Mouse (Mus musculus) gastrocnemius, adult 8-10 months (tissue): ENCODE measurements around the gene Rxrb. TPM values are rescaled to one million over a fixed set of nuclear protein-coding genes. Genes with fewer than 3 reads are reported as not detected.

Experiments
- DNase-seq, 2 experiments: peaks; one replicate each; pipeline ENCODE4 v3.0.0; 2022; ENCODE audit warnings: low spot score in 2 of 2
- total RNA-seq, 4 experiments: library from RNA; stranded (reverse); gene quantifications; 2 replicates each; pipeline ENCODE4 v1.2.4; 2022

Gene Rxrb
- total RNA-seq, 4 experiments from 2014 or later: 36.8 to 39.3 (median 38.8) TPM

DNA sequence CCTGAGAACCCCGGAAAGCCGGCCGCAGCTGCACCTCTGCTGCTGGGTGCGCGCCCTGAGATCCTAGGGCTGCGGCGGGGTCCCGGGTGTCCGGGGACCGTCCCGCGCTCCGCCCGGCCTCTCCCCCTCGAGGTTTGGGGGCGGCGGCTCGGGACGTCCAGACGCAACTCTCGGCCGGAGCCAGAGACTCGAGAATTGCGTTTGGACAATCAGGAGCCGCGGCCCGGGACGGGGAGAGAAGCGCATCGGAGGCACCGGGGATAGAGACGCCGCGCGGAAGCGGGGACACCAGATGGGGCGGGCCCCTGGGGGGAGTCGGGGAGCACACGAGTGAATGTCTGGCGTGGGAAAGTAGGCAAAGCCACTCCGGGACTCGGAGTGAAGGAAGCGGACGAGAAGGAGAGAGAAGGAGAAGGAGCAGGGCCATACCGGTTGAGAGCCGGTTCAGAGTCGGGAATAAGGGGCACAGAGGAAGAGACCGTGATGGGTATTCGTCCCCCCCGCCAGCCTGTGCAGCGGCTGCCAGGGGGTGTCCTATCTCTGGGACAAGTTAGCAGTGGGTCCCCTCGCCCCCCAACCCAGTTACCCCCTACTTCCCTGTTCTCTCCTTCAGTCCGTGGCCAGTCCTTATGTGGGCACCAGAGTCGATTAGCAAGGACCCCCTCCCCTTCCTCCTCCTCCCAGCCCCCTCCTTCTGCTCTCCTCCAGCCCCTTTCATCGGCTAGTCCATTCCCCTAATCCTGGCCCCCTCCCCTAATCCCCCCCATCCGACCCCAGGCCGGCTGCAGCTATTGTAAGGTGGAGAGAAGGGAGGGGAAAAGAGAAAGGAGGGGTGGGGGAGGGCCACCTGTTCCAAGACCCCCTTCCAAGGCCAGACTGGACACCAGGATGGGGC lies 6.5 kb upstream of the Rxrb start:
- no peak for DNase-seq

DNA sequence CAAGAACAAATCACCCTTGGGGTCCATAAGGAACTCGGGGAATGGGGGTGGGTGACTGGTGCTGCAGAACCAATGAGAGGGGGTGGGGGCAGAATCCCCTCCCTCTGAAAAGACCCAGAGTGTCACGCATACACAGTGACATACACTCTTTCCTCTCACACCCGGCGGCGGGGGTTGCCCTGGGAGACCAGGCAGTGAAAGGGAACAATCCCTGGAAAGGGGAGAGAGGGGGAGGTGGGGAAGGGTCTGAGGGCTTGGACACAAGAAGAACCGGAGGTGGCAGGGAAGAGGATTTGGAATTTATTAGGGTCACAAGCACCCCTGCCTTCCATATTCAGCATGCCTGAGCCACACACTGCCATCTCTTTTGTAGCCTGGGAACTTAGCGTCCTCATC lies 5.9 kb upstream of the Rxrb start:
- DNase-seq: no peak

DNA sequence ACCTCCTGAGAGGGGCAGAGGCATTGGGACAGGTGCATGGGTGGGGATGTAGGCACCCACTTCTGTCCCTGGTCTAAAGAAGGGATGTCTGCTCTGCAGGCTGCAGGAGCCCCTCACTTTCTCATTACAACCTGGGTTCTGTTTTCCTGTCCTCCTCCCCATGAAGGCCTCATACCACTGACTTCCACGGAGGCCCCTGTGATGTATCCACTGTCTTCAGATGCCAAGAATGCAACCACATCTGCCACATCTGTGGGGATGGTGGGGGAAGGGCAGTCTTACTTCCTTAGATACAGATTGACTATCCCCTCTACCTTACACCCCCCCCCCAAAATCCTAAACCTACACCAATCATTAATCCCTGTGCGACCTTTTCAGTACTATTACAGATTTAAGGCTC lies 5.4 kb upstream of the Rxrb start:
- no peak for DNase-seq

DNA sequence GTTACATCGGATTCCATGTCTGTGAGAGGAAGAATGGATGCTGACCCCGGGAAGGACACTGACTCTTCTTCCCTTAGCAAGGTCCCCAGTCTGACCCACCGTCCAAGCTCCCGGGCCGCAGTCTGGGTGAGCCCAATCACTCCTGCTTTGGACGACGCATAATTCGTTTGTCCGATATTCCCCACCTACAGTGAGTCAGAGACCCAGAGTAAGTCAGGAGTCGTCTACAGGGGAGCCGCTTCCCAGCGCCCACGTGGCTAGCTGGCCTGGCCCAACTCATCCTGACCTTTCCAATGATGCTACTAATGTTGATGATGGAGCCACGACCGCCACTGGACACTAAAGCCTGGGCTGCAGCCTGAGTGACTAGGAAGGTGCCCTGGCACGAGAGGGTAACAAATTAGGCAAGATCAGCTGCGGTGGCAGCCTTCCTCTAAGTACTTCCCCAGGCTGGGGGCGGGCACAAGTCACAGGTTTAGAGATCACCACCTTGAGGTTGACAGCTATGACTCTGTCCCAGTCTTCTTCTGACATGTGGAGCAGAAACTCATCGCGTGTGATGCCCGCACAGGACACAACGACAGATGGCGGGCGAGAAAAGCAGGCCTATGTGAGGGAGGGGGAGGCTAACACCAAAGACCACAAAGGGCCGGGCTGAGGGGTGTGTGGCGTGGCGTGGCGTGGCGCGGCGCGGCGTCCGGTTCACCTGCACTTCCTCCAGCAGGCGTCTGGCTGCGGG lies 4.5 kb upstream of the Rxrb start:
- DNase-seq: no peak

DNA sequence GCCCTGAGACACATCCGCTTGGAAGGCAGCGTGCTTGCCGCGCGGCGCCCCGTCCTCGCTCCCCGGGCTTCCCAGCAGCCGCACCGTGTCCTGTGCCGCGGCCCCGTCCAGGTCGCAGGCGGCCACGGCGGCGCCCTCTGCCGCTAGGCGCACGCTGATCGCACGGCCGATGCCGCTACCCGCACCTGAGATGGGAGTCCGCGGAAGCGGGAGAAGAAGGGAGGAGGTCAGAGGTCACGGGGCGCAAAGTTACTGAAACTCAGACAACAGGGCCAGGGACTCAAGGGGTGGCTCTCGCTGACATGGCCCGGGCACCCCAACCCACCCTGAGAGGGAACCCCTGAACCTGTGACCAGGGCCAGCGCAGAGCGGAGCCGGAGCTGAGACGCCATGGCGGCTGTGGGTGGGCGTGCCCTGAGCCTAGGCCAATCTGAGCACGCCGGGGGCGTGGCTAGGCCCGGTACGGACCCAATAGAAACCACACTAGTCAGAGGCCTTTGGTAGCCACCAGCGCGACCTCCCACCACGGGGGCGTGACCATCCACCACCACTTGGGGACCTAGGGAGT lies 3.9 kb upstream of the Rxrb start, which contains the start of gene H2-Ke6:
H2-Ke6 (minus strand) TSS at position 405 of the 568 bp plus-strand sequence.
- DNase-seq: peak; percentile 92 to 93

DNA sequence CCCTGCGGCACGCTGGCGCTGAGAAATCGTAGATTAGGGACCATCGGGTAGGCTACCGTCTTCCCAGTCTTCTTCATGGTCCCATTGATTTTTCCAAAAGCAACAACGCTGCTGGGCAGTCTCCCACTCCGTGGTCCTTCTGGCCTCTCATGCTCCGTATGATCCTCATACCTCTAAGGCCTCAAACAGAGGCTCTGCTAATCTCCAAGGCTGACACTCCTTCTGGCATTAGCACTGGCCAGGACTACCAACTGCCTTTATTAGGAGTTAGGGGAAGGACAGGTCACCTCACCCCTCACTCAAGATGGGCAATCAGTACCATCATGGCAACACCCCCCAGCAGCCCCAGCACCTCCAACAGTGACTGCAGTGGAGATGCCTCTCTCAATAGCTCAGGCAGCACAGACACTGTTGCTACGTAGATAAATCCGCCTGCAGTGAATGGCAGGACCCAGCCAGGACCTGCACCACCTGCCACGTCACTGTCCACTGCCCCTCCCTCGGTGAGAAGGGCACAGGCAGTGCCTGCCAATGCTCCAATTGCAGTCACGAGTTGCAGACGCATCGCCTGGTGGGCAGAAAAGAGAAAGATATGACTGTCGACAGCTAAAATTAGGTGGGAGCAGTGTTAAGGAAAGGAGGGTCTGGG lies 3.0 kb upstream of the Rxrb start:
- DNase-seq: no peak

DNA sequence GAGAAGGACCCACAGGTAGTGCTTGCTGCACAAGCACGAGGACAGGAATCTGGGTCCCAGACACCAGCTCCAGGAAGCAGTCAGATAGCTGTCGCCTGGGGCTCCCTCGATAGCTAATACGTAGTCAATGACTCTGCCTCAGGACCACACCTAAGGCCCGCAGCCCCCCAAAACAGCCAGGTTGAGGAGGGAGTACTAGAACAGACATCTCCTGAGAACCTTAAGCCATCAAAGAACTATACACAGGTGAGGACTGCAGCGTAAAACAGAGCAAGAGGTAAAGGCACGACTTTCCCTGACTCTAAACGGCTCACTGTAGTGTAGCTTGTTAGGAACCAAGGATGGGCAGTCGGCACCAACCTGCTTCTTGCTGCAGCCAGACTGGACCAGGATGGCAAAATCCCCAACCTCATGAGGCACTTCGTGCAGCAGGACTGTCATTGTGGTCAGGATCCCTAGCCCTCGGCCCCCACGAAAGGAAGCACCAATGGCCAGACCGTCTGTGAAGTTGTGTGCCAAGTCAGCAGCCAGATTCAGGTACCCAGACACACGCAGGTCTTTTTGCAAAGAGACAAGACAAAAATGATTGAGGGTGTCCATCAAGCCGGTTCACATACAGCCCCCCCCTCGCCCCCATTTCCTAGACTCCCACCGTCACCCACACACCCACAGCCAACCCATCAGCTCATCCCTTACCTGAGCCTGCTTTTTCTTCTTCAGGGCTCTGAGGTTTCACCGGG lies 2.3 kb upstream of the Rxrb start:
- DNase-seq: no peak

DNA sequence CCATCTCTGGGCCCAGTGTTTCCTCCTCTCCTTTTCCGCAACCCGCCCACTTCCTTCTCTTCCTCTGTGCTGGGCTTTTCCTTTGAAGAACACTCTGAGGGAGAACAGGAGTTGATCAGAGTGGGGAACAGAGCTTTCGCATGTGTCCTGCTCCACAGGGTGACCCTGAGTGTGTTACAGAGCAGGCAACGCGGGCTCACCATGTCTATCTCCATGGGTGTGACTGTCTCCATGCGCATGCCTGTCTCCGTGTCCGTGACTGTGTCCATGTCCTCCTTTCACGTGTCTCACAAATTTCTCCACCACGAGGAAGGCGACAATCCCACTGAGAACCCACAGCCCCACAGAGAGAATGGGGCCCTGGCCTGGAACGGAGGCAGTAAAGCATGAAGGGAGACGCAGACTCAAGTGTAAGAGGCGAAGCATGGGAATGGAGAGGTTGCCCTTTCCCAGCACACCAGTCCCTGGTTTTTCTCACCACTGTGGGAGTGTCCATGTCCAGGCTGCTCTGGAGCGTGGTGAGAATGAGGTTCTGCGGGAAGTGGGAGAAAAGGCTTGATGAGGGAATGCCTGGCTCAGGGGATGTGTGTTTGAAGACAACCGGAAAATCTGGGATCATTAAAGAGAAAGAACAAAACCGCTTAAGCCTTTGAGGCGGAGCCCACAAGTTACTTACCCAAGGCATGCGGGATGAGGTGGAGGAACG lies 1.6 kb upstream of the Rxrb start:
- no peak for DNase-seq

DNA sequence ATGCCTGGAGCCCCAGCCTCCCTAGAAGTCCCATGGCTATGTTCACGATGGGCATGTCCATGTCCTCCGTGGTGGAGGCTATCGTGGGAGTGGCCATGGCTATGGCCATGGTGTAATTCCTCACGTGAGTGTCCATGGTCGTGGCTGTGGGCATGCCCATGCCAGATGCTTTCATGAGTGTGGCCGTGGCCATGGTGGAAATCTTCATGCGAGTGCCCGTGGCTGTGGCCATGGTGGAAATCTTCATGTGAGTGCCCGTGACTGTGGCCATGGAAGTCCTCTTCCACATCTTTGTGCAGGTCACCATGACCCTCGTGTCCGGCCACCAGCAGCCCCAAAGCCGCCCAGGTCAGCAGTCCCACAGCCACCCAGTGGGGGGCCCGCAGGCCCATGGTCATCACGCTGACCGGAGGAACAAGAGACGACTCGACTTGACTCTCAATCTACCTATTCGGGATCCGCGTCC lies 718 bp upstream of the Rxrb start:
- no peak for DNase-seq

DNA sequence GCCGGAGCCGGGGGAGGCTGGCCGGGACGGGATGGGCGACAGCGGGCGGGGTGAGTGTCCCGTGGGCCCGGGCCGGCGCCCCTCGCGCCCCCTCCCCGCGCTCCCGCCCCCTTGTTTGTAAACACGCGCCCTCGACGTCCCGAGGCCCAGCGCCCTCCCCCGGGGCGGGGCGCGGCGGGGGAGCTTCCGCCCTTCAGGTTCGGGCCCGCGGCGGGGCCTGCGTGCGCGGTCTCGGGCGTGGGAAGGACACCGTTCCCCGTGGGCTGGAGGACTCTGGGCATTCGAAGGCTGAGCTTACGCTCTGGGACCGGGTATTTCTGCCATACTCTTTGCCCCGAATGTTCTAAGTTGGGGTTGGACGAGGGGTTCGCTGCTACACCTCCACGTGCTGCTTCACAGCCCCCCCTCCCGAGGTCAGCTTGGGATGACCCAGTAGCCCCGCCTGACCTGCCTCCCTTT lies 591 bp downstream of the Rxrb start:
- DNase-seq: peak in 1 of 2 experiments; percentile 64

DNA sequence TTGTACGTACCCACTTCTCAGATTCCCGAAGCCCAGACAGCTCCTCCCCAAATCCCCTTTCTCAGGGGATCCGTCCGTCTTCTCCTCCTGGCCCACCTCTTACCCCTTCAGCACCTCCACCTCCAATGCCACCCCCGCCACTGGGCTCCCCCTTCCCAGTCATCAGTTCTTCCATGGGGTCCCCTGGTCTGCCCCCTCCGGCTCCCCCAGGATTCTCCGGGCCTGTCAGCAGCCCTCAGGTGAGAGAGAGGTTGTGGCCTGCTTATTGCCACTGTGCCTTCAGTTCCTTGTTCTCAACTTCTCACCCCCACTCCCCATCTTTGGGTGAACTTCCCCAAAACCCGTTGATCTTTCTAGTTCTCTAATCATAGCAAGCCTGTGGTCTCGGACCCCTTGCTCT lies 1.2 kb downstream of the Rxrb start:
- DNase-seq: no peak

DNA sequence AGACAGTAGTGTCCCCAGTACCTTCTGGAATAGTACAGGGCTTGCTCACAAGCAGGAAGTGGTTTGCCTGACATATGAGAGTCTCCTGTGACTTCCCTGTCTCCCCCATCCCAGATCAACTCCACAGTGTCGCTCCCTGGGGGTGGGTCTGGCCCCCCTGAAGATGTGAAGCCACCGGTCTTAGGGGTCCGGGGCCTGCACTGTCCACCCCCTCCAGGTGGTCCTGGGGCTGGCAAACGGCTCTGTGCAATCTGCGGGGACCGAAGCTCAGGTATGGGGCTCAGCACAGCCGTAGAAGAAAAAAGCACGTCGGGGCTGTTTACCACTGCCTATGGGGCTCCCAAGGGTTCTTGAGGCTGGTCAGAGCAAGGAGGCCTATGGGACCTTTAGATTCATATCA lies 1.8 kb downstream of the Rxrb start:
- DNase-seq: no peak

DNA sequence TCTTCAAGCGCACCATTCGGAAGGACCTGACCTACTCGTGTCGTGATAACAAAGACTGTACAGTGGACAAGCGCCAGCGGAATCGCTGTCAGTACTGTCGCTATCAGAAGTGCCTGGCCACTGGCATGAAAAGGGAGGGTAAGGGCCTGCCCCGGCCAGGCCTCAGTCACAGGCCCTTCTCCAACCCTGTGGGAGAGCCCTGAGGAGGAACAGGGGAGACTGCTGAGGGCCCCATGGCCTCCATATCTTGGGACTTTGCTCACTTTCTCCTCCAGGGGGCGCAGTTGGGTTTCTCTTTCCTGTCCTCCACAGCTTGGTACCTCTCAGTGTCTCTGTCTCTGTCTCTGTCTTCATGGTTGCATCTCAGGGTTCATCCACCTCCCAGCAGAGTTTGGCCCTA lies 2.5 kb downstream of the Rxrb start:
- peak in 1 of 2 experiments; percentile 49 for DNase-seq

DNA sequence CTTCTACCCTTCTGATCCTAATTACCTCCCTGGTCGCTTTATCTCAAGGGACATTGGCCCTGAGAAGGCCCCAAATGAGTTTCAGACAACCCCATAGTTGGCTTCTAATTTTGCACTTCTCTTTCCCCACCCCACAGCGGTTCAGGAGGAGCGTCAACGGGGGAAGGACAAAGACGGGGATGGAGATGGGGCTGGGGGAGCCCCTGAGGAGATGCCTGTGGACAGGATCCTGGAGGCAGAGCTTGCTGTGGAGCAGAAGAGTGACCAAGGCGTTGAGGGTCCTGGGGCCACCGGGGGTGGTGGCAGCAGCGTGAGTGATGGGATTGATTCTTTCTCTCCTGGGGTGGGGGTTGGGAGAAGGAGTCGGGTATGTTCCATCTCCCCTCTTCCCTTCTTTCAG lies 3.9 kb downstream of the Rxrb start:
- no peak for DNase-seq

DNA sequence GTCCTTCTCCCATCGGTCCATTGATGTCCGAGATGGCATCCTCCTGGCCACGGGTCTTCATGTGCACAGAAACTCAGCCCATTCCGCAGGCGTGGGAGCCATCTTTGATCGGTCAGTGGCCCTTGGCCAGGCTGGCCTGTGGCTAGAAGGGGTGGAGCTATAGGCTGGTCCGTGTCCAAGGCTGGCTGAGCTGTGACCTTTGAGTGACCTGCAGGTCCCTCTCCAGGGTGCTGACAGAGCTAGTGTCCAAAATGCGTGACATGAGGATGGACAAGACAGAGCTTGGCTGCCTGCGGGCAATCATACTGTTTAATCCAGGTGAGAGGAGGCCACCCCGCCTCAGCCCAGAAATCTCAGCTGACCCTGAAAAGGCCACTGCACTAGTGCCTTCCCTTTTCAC lies 5.0 kb downstream of the Rxrb start:
- no peak for DNase-seq

DNA sequence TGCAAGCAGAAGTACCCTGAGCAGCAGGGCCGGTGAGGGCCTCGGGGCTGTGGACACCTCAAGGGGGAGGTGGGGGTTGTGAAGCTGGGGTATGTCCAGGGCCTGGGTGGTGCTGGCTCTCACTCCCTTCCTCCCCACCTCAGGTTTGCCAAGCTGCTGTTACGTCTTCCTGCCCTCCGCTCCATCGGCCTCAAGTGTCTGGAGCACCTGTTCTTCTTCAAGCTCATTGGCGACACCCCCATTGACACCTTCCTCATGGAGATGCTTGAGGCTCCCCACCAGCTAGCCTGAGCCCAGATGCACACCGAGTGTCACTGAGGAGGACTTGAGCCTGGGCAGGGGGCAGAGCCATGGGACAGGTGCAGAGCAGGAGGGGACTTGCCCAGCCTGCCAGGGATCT lies 5.6 kb downstream of the Rxrb start:
- DNase-seq: no peak

DNA sequence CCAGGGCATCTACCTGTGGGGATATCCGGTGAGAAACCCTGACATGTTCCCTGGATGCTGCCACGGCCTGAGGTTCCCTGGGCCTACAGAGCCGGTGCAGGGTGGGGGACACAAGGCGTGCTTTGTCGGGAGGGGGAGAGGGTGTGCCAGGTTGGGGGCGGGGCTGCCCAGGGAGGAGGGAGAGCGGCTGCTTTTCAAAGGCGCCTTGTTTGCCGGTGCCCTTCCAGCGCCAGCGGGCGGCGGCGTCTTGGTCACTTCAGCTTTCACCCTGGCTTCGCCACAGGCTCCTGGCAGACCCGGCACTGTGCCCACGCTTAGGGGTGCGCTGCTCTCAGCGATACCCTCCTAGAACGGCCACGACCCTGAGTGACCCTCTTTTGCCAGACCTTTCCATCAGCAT lies 6.8 kb downstream of the Rxrb start:
- DNase-seq: no peak

DNA sequence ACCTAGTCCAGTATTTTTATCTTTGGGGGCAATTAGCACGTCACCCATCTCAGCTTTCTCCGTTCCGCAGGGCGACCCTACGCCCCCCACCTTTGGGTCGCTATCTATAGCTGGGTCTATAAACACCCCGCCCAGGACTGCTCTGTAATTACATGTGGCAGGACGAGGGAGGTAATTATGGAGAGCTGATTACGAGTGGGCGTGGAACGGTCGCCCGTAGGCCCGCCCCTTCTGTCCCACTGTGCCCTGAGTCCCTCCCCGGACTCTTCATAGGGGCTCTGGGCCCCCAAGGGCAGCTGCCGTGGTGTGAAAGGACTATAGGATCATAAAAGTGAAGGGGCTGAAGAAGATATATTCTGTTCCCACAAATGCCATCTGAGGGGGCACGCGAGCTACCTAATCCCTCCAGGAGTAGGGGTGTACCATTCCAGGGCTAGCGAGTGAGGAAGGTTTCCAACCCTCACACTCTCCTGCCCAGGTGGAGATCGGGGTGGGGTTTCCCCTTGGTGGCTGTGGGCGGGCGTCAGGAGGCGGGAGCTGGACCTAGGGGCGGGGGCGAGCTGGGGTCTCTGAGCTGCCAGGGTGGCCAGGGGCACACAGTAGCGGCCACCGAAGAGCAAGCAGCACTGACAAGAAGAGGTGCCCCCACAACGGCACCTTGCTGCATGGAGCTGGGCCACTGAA lies 7.4 kb downstream of the Rxrb start, which contains the start of gene Col11a2:
Col11a2 (plus strand) TSS at position 560 of the 684 bp plus-strand sequence.
- DNase-seq: no peak
